Mouse (Mus musculus) liver, postnatal 0 days (tissue): ENCODE data around the gene Exoc1. TPM values are rescaled to one million over a fixed set of nuclear protein-coding genes. Genes with fewer than 3 reads are reported as not detected.

Source experiments
- ATAC-seq: fragments of 200-750 bp; cut with Nextera tagmentation; 2 replicates; pipeline ENCODE4 v1.8.0; 2017; ENCODE audit warnings: mild to moderate bottlenecking, moderate library complexity
- DNase-seq: peaks from one replicate; pipeline ENCODE4 v3.0.0-alpha.2; 2016
- H3K27ac ChIP-seq: fragments of 300-500 bp; sonication (generic); 2 replicates; pipeline ENCODE4 v1.5.1; 2014; ENCODE audit warnings: antibody characterized with exemption, moderate library complexity, mild to moderate bottlenecking, low read depth
- H3K27me3 ChIP-seq: fragments of 300-500 bp; sonication (generic); 2 replicates; pipeline ENCODE4 v1.6.1; 2014; ENCODE audit warnings: low read length, control low read depth, mixed read lengths; ENCODE audit not compliant: insufficient read depth
- H3K36me3 ChIP-seq: fragments of 300-500 bp; sonication (generic); replicated peaks from 2 replicates; pipeline ENCODE4 v1.6.1; 2014; ENCODE audit warnings: mild to moderate bottlenecking, control low read depth, low read length, moderate library complexity, mixed read lengths; ENCODE audit not compliant: insufficient read depth
- H3K4me1 ChIP-seq: fragments of 300-500 bp; sonication (generic); 2 replicates; pipeline ENCODE4 v1.6.1; 2014; ENCODE audit warnings: antibody characterized with exemption, mild to moderate bottlenecking, control low read depth; ENCODE audit not compliant: insufficient read depth
- H3K4me2 ChIP-seq: fragments of 300-500 bp; sonication (generic); 2 replicates; pipeline ENCODE4 v1.6.1; 2014; ENCODE audit warnings: low read depth, mild to moderate bottlenecking, low read length, moderate library complexity, mixed read lengths
- H3K4me3 ChIP-seq: fragments of 300-500 bp; sonication (generic); 2 replicates; pipeline ENCODE4 v1.5.1; 2014; ENCODE audit warnings: low read depth, low read length
- H3K9ac ChIP-seq: fragments of 300-500 bp; sonication (generic); replicated peaks from 2 replicates; pipeline ENCODE4 v1.6.1; 2014; ENCODE audit warnings: mild to moderate bottlenecking, moderate library complexity
- H3K9me3 ChIP-seq: fragments of 300-500 bp; sonication (generic); 2 replicates; pipeline ENCODE4 v1.6.1; 2016; ENCODE audit warnings: mild to moderate bottlenecking, control low read depth, low read length, mixed read lengths
- CTCF ChIP-seq: sonication (generic); IDR thresholded peaks from 2 replicates; pipeline ENCODE4 v1.5.1; 2016; ENCODE audit warnings: antibody characterized with exemption, low read depth
- EP300 ChIP-seq: IDR thresholded peaks from 2 replicates; pipeline ENCODE4 v1.6.1; 2016; ENCODE audit warnings: antibody characterized with exemption, low read depth, mild to moderate bottlenecking
- WGBS: fragments of 180-500 bp; shearing (Covaris S2); extraction: QIAGEN DNeasy Blood & Tissue Kit; methylation state at CpG from one replicate; pipeline ENCODE4 v1.1.7; 2014; ENCODE audit not compliant: insufficient replicate concordance; 5-methylcytosine and 5-hydroxymethylcytosine counted together
- polyA plus RNA-seq: library from polyadenylated mRNA; unstranded; fragments of >200 nt; fragmentation: Nextera tagmentation; extraction: Ambion mirVana; gene quantifications from 2 replicates; pipeline ENCODE4 v1.2.1, GENCODE M21; 2015

The Exoc1 gene
- polyA plus RNA-seq, 1 experiment from 2014 or later, result 7.0 TPM

- Histone ChIP-seq H3K36me3 (peaks cover 52% of the 10 kb centered on the region), H3K4me3 (no peak overlapping the region), H3K4me1 (no peaks in the 10 kb centered on the region), H3K9me3 (no peaks in the 10 kb centered on the region), H3K27ac (no peak overlapping the region), H3K27me3 (no peaks in the 10 kb centered on the region), H3K9ac (no peak overlapping the region), H3K4me2 (no peak overlapping the region)
- ATAC-seq (no peak), DNase-seq (no peak)
- 82% methylated on average over 8 of the region's 8 CpGs for WGBS
- TF ChIP-seq CTCF (no peak), EP300 (no peak)
These were observed 14.1 kb downstream of the Exoc1 start for GRCm38 (mm10) chr5:76543200-76543599.

GRCm38 (mm10) chr5:76550426-76550825 lies 21.3 kb downstream of the Exoc1 start:
- DNase-seq (no peak), ATAC-seq (no peak)
- no peak overlapping the region for H3K4me2 ChIP-seq
- no peak overlapping the region for H3K4me3 ChIP-seq
- no peak overlapping the region for H3K9ac ChIP-seq
- no peaks in the 10 kb centered on the region for H3K9me3 ChIP-seq
- WGBS, result 54% methylated on average over 8 of the region's 8 CpGs
- H3K36me3 ChIP-seq, result peaks cover 30% of the 10 kb centered on the region
- H3K27ac ChIP-seq, result no peak overlapping the region
- H3K27me3 ChIP-seq, result no peaks in the 10 kb centered on the region
- H3K4me1 ChIP-seq, result no peaks in the 10 kb centered on the region
- TF ChIP-seq EP300 (no peak), CTCF (no peak)

- H3K9me3 ChIP-seq, result no peaks in the 10 kb centered on the region
- DNase-seq (peak; percentile 78), ATAC-seq (0 out of 2 replicates have a peak, but pooled peaks have one; percentile 40)
- TF ChIP-seq CTCF, result peak; percentile 100
- TF ChIP-seq EP300, result no peak
- H3K9ac ChIP-seq, result no peak overlapping the region
- no peak overlapping the region for H3K4me3 ChIP-seq
- 24% methylated on average over 3 of the region's 3 CpGs for WGBS
- no peaks in the 10 kb centered on the region for H3K27me3 ChIP-seq
- H3K4me1 ChIP-seq, result no peaks in the 10 kb centered on the region
- peaks cover 40% of the 10 kb centered on the region for H3K36me3 ChIP-seq
- no peak overlapping the region for H3K27ac ChIP-seq
- no peak overlapping the region for H3K4me2 ChIP-seq
These were observed 36.2 kb downstream of the Exoc1 start for GRCm38 (mm10) chr5:76565321-76565720.

GRCm38 (mm10) chr5:76574251-76574650 lies 45.1 kb downstream of the Exoc1 start:
- H3K27me3 ChIP-seq, result no peaks in the 10 kb centered on the region
- no peak for ATAC-seq
- no peak overlapping the region for H3K9ac ChIP-seq
- H3K4me3 ChIP-seq, result no peak overlapping the region
- TF ChIP-seq CTCF, result no peak
- no peak for TF ChIP-seq EP300
- no peak for DNase-seq
- no peak overlapping the region for H3K27ac ChIP-seq
- H3K36me3 ChIP-seq, result peaks cover 12% of the 10 kb centered on the region
- H3K9me3 ChIP-seq, result 0 out of 2 replicates have a peak, but pooled peaks cover 2% of the 10 kb centered on the region
- WGBS, result 70% methylated on average over 7 of the region's 7 CpGs
- H3K4me1 ChIP-seq, result no peaks in the 10 kb centered on the region
- H3K4me2 ChIP-seq, result no peak overlapping the region

- H3K27me3 ChIP-seq, result no peaks in the 10 kb centered on the region
- no peaks in the 10 kb centered on the region for H3K36me3 ChIP-seq
- WGBS, result 71% methylated on average over 3 of the region's 3 CpGs
- DNase-seq (no peak), ATAC-seq (no peak)
- no peak overlapping the region for H3K9ac ChIP-seq
- no peak overlapping the region for H3K27ac ChIP-seq
- H3K4me2 ChIP-seq, result no peak overlapping the region
- no peak overlapping the region for H3K4me3 ChIP-seq
- TF ChIP-seq CTCF (no peak), EP300 (no peak)
- no peaks in the 10 kb centered on the region for H3K4me1 ChIP-seq
- H3K9me3 ChIP-seq, result 0 out of 2 replicates have a peak, but pooled peaks cover 2% of the 10 kb centered on the region
These were observed 47.9 kb downstream of the Exoc1 start for GRCm38 (mm10) chr5:76577026-76577425.

GRCm38 (mm10) chr5:76585378-76585777 lies 56.3 kb downstream of the Exoc1 start:
- Histone ChIP-seq H3K27ac (no peak overlapping the region), H3K36me3 (no peaks in the 10 kb centered on the region), H3K4me1 (peaks cover 4% of the 10 kb centered on the region), H3K4me2 (no peak overlapping the region), H3K27me3 (no peaks in the 10 kb centered on the region), H3K9me3 (no peaks in the 10 kb centered on the region), H3K9ac (no peak overlapping the region), H3K4me3 (no peak overlapping the region)
- TF ChIP-seq EP300, result no peak
- no peak for TF ChIP-seq CTCF
- 66% methylated on average over 2 of the region's 2 CpGs for WGBS
- ATAC-seq (no peak), DNase-seq (no peak)

GRCm38 (mm10) chr5:76588551-76589283 lies 59.6 kb downstream of the Exoc1 start, which contains the start of gene Cep135:
Gene Cep135, plus strand, starts transcription at chr5:76588698.
- TF ChIP-seq CTCF (peak; percentile 89), EP300 (no peak)
- no peaks in the 10 kb centered on the region for H3K9me3 ChIP-seq
- H3K27ac ChIP-seq, result peak within 1 kb of the TSS; percentile 93
- H3K4me2 ChIP-seq, result peak within 1 kb of the TSS; percentile 71
- H3K9ac ChIP-seq, result peak within 1 kb of the TSS; percentile 89
- peaks cover 4% of the 10 kb centered on the region for H3K4me1 ChIP-seq
- DNase-seq (peak; percentile 94), ATAC-seq (peak; percentile 99)
- peaks cover 20% of the 10 kb centered on the region for H3K36me3 ChIP-seq
- H3K4me3 ChIP-seq, result peak within 1 kb of the TSS; percentile 91
- no peaks in the 10 kb centered on the region for H3K27me3 ChIP-seq
- WGBS, result 3% methylated on average over 87 of the region's 92 CpGs
